Mouse (Mus musculus) bone marrow, adult 2 months (tissue): ENCODE results near the gene Ythdf1. TPM values are rescaled to one million over a fixed set of nuclear protein-coding genes. Genes with fewer than 3 reads are reported as not detected.
A peak's percentile ranks its signal among the peaks of the same experiment; 100 is the strongest.

Experiments used
- H3K27ac ChIP-seq: fragments of 200-500 bp; 2 replicates; pipeline ENCODE4 v1.5.1; 2012; ENCODE audit warnings: low read depth, mild to moderate bottlenecking, control low read depth, inconsistent platforms, low read length; ENCODE audit not compliant: control insufficient read depth, poor library complexity, insufficient read depth
- H3K4me1 ChIP-seq: fragments of 200-500 bp; 2 replicates; pipeline ENCODE4 v1.6.1; 2011; ENCODE audit warnings: low read length; ENCODE audit not compliant: control insufficient read depth, insufficient read depth
- H3K4me3 ChIP-seq: fragments of 200-500 bp; replicated peaks from 2 replicates; pipeline ENCODE3; 2011; ENCODE audit warnings: mild to moderate bottlenecking, low read depth, low read length, control low read depth; ENCODE audit not compliant: control insufficient read depth
- CTCF ChIP-seq: fragments of 200-500 bp; IDR thresholded peaks from 2 replicates; pipeline ENCODE4 v1.5.1; 2011; ENCODE audit warnings: low read length, control low read depth; ENCODE audit not compliant: control insufficient read depth, insufficient read depth
- POLR2A ChIP-seq: fragments of 200-500 bp; IDR thresholded peaks from 2 replicates; pipeline ENCODE4 v1.6.1; 2011; ENCODE audit warnings: low read depth, mild to moderate bottlenecking, control low read depth, low read length, borderline replicate concordance; ENCODE audit not compliant: control insufficient read depth
- WGBS: fragments of 180-500 bp; shearing (Covaris S2); methylation state at CpG from one replicate; pipeline ENCODE4 v1.1.7; 2018; 5-methylcytosine and 5-hydroxymethylcytosine counted together
- polyA plus RNA-seq: library from polyadenylated mRNA; stranded (reverse); fragments of >200 nt; gene quantifications from 2 replicates; pipeline ENCODE4 v1.2.4, GENCODE M21; 2011; ENCODE audit warnings: low replicate concordance; ENCODE audit not compliant: missing spikeins, insufficient read depth, insufficient read length

Gene Ythdf1
- polyA plus RNA-seq, 1 experiment: 26.6 TPM

DNA sequence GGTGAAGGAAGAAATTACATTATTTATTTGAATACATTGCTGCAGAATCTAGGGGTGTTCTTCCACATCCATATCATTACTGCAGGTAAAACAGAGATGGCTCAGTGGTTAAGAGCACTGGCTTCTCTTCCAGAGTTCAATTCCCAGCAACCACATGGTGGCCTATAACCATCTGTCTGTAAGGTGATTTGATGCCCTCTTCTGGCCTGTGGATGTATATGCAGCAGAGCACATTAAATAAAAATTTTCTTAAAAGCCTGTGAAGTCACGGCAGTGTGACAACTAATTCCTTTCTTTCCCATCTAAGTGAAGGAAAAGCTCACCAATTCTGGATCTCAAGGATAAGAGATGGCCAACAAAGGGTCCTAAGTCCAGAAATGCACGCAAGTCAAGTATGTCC is 18.7 kb downstream of the Ythdf1 start:
- TF ChIP-seq POLR2A (no peak), CTCF (no peak)
- Histone ChIP-seq H3K27ac (no peak overlapping the region), H3K4me1 (no peaks in the 10 kb centered on the region), H3K4me3 (no peak overlapping the region)
- 54% methylated on average over 2 of the region's 2 CpGs for WGBS

DNA sequence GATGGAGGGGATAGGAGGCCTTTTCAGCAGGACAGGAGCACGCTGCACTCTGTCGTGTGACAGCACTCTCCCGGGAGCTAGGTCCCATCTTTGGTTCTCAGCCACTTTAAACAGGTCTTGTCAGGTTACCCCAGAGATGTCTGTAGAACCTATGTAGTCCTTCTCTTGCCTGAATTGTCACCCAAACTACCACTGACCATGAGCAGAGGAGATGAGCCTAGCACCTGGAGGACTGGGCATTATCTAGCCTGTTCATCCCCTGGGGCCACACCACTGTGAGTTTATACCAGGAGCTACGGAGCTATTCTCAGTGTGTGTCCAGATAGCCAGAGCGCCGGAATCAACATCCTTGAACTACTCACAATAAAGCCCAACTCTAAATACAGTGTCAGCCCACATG is 22.9 kb downstream of the Ythdf1 start:
- 75% methylated on average over 6 of the region's 6 CpGs for WGBS

DNA sequence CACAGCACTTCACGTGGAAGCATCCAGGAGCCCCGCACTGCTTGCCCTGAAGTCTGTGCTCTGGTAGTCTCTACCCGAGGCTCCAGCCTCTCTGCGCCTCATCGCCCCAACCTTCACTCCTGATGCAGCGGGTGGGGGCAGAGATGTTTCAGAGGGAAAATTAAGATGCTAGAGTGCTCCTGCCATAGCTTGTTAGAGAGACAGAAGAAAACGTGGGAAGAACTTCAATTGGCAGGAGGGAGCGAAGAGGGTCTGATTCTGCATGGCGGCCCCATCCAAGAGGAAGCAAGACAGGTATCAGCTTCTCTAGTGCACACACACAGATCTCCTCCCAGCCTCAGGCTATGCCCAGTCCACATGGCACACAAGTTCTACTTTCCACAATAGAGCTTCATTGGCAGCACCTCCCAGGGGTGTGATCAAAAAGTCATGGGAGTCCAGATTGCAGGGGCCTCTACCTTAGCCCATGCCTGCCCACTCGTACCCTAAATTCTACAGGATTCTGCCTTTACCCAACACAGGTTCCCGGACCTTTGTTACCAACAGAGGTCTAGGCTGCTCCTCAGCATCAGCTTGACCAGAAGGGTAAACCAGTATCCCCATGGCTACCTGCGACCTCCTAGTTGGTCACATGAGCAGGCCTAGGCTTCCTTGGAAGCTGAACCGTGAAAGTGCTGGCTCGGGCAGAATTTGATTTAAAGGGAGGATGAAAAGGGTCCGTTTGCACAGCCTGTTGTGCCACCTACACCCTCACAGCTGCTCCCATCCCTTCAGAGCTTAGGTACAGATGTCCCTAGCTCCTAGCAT is 23.7 kb downstream of the Ythdf1 start:
- TF ChIP-seq CTCF: no peak
- TF ChIP-seq POLR2A: no peak
- no peak overlapping the region for H3K4me3 ChIP-seq
- no peaks in the 10 kb centered on the region for H3K4me1 ChIP-seq
- no peak overlapping the region for H3K27ac ChIP-seq
- WGBS: 68% methylated on average over 15 of the region's 15 CpGs

More for the DNA sequence above, 22.9 kb downstream of the Ythdf1 start:
- Histone ChIP-seq H3K27ac (no peak overlapping the region), H3K4me3 (no peak overlapping the region), H3K4me1 (no peaks in the 10 kb centered on the region)
- TF ChIP-seq POLR2A: no peak

DNA sequence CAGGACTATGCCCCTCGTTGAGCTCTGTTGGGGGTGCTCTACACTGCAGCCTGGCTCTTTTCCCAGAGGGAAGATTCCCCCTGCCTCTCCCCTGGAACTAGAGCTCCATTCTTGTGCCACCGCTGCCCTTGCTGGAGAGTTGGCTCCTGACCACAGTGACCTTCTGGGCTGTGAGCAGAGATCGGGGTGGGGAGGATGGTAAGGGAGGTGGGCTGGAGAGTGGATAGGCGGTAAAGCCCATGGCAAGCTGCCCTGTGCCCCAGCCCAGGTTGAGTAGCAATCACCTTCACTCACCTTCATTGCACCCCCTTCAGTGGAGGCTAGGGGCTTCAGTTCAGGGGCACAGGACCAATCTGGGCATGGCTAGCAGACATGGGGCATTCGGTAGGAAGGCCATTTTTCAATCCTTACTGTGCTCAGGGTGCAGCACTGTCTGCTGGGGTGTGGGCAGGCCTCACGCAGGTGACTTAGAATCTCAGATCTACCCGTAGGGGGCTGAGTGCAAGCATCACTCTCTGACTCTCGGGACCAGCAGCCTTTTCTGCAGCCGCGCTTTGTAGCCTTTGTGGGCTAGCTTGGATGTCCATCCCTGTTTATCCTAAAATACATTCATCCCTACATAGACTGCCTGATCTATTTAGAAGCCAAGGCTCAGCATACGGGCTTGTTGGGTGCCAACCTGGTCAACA is 24.8 kb downstream of the Ythdf1 start:
- WGBS: 70% methylated on average over 11 of the region's 11 CpGs
- Histone ChIP-seq H3K27ac (no peak overlapping the region), H3K4me1 (no peaks in the 10 kb centered on the region), H3K4me3 (no peak overlapping the region)
- no peak for TF ChIP-seq POLR2A
- no peak for TF ChIP-seq CTCF

DNA sequence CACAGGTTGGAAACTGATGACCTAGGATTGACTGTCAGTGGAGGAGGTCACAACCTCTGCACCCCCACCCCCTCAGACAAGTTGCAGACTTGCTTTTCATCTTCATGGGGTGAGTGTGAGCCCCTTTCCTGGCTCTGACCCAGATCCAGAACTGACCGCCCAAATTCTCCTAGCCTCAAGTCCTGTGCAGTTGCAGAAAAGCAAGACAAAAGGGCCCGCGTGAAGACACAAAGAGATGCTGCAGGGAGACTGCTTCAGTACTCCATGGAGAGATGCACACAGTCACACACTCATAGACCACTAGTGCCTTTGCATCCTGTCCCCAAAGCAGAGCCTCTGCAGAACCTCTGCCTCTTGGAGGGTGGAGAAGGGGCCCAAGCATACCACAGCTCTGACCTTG is 25.4 kb downstream of the Ythdf1 start:
- TF ChIP-seq CTCF (no peak), POLR2A (no peak)
- no peak overlapping the region for H3K4me3 ChIP-seq
- no peaks in the 10 kb centered on the region for H3K4me1 ChIP-seq
- H3K27ac ChIP-seq: no peak overlapping the region
- 74% methylated on average over 3 of the region's 3 CpGs for WGBS

DNA sequence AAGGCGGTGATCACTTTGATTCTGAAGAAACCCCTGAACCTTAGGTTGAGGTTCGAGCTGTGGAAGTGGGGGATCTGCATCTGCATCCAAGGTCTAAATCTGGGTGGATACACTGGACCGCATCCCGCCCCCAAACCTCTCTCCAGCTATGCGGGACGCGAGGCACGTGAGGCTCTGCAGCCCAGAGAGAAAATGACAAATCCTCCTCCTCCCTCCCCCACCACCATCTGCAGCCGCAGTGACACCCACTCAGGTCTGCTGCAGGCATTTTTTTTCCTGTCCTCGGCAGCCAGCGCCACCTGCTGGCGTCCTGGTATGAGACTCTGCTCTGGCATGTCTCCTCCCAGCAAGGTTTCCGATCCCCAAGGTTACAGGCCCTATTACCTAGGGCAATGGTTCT is 26.0 kb downstream of the Ythdf1 start:
- H3K4me1 ChIP-seq: no peaks in the 10 kb centered on the region
- no peak overlapping the region for H3K4me3 ChIP-seq
- whole genome bisulfite sequencing: 3% methylated on average over 13 of the region's 13 CpGs
- no peak overlapping the region for H3K27ac ChIP-seq
- peak; percentile 80 for TF ChIP-seq CTCF
- TF ChIP-seq POLR2A: no peak

DNA sequence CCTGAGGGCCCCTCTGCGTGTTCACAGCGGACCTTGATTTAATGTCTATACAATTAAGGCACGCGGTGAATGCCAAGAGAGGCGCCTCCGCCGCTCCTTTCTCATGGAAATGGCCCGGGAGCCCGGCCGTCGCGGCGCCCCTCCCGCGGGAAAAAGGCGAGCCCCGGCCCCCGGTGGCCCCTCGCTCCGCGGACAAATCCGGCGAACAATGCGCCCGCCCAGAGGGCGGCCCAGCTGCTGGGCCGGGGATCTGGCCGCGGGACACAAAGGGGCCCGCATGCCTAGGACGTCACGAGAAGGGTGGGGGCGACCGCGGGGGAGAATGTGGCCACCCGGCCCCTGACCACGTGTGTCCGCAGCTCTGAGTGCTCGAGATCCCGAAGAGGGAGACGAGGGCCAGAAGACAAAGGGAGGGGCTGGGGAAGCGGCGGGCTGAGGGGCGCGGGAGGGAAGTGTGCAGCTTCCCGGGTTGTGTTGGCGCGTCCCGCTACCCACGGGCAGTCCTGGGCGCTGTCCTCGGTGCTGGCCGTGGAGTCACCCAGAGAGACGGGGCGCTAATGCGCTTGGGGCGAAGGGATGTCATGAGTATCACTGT is 26.6 kb downstream of the Ythdf1 start:
- no peak overlapping the region for H3K27ac ChIP-seq
- H3K4me1 ChIP-seq: no peaks in the 10 kb centered on the region
- WGBS: 3% methylated on average over 57 of the region's 57 CpGs
- H3K4me3 ChIP-seq: no peak overlapping the region
- TF ChIP-seq CTCF: no peak
- TF ChIP-seq POLR2A: no peak

DNA sequence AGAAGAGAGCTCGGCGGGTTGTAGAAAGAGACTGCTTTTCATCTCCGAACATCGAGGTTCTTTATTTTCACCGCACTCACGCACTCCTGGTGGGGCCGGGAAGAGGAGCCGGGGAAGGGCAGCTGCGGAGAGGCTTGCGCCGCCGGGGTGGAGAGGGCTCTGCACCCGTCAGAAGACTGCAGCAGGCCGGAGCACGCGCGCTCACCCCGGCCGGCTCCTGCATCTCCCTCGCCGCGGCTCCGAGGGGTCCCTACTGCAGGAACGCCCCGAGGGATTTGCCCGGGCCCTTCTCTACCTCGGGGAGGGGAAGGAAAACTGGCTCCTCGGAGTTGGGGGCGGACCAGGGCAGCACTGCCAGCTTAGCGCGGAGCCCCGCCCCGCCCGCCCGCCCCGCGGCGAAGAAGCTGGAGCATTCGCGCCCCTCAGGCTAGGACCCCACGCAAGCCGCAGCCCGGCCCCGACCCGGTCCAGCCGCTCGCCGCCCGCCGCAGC is 27.2 kb downstream of the Ythdf1 start:
- Histone ChIP-seq H3K4me1 (no peaks in the 10 kb centered on the region), H3K27ac (no peak overlapping the region), H3K4me3 (no peak overlapping the region)
- WGBS: 3% methylated on average over 47 of the region's 50 CpGs
- TF ChIP-seq POLR2A (no peak), CTCF (no peak)
